Mouse (Mus musculus) fibroblast of lung, adult 2 months (primary cell): ENCODE results near the gene Olfr391-ps.

Source experiments
- DNase-seq: peaks from one replicate; pipeline ENCODE4 v3.0.0-alpha.2; 2011; ENCODE audit warnings: low read depth

Olfr391-ps gene

DNA sequence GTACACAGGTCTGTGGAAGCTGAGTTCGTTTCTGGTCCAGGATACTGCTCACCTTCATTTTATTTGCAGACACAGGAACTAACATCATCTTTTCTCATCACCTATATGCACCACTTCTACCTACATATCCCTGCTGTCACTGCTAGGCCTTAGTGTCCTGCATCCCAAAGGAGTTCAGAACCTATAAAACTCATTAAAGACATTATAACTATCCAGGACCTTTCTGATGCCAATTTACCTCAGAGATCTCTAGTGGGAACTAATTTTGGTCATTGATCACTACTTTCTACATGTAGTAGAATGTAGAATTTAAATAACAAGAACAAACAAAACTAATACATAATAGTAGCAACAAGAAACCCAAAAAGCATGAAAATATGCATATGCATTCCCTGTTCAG, at the start of gene Olfr391-ps:
Gene Olfr391-ps, minus strand, starts transcription at position 101 of the 400 bp plus-strand sequence.
- no peak for DNase-seq

- no peak for DNase-seq
Measured at GRCm38 (mm10) chr11:73851354-73851753, 48.5 kb upstream of the Olfr391-ps start, which contains the start of gene Olfr393. Olfr393 (minus strand) TSS chr11:73851454.

DNA sequence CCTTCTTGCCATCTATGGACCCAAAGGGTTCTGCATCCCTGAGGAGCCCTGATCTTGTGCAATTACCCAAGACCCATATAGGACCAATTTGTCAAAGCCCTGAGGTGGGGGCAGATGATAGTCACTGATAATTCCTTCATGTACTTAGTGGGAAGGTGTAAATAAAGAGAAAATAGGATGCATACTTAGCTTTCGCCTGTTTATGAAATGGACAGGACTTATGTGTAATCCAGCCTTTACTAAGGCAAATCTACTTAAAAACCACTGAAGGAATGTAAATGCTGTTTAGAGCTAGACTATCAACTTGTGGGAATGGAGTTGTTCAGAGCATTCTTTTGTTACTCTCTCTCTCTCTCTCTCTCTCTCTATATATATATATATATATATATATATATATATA, 14.1 kb upstream of the Olfr391-ps start, which contains the start of gene Olfr392:
Gene Olfr392, minus strand, starts transcription at position 101 of the 400 bp plus-strand sequence.
- DNase-seq = no peak

- no peak for DNase-seq
Measured at GRCm38 (mm10) chr11:73782664-73783063, 20.2 kb downstream of the Olfr391-ps start, which contains the start of gene Olfr390. Olfr390 (plus strand) TSS chr11:73782964.

DNA sequence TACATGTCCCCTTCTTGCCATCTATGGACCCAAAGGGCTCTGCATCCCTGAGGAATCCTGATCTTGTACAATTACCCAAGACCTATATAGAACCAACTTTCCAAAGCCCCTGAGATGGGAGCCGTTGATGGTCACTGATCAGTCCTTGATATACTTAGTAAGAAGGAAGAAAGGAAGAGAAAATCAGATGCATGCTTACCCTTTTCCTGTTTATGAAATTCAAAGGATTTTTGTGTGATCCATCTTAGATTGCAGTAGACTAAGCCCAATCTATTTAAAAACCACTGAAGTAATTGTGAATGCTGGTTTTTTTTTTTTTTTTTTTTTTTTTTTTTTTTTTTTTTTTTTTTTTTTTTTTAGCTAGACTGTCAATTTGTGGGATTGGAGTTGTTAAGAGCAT, 22.2 kb downstream of the Olfr391-ps start, which contains the start of gene Olfr389:
Gene Olfr389, minus strand, starts transcription at position 101 of the 400 bp plus-strand sequence.
- DNase-seq = no peak

DNA sequence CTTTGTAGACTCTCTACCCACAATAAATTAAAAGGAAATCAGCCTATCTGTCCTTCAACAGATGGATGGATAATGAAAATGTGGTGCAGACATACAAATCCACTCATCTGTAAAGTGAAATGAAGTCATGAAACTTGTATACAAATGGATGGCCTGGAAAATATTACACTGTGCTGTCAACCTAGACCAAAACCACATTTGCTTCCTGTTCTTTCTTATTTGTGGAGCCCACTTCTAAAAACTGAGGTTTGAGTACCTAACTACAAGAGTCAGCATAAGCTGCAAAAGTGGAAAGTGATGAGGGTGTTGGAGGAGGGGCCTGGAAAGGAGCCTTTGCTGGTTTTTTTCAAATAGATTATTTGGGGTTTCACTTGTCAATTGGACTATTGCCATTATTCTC, 43.7 kb downstream of the Olfr391-ps start:
- DNase-seq = no peak
